Mouse (Mus musculus) small intestine, adult 2 months (tissue): ENCODE results near the gene Bpifa5. TPM values are rescaled to one million over a fixed set of nuclear protein-coding genes. Genes with fewer than 3 reads are reported as not detected.

Source experiments
- H3K27ac ChIP-seq: fragments of 200-500 bp; 2 replicates; pipeline ENCODE4 v1.5.1; 2012; ENCODE audit warnings: low read depth, low read length, control low read depth, inconsistent platforms; ENCODE audit not compliant: insufficient read depth
- H3K27me3 ChIP-seq: fragments of 200-500 bp; 2 replicates; pipeline ENCODE4 v1.6.1; 2012; ENCODE audit warnings: mild to moderate bottlenecking, moderate library complexity, low read length, inconsistent platforms; ENCODE audit not compliant: control insufficient read depth, insufficient read depth
- H3K36me3 ChIP-seq: fragments of 200-500 bp; 2 replicates; pipeline ENCODE4 v1.6.1; 2012; ENCODE audit warnings: mild to moderate bottlenecking, low read length, control low read depth, inconsistent platforms; ENCODE audit not compliant: control insufficient read depth, insufficient read depth
- H3K4me1 ChIP-seq: fragments of 200-500 bp; 2 replicates; pipeline ENCODE4 v1.6.1; 2012; ENCODE audit warnings: low read length, inconsistent platforms, mixed read lengths; ENCODE audit not compliant: control insufficient read depth, insufficient read depth, insufficient read length
- H3K4me3 ChIP-seq: fragments of 200-500 bp; 2 replicates; pipeline ENCODE4 v1.5.1; 2012; ENCODE audit warnings: low read depth, mild to moderate bottlenecking, control low read depth, inconsistent platforms, low read length, moderate library complexity
- CTCF ChIP-seq: fragments of 200-500 bp; IDR thresholded peaks from 2 replicates; pipeline ENCODE4 v1.5.1; 2012; ENCODE audit warnings: low read depth, mild to moderate bottlenecking, control low read depth, inconsistent platforms, low read length, moderate library complexity, mixed read lengths; ENCODE audit not compliant: insufficient replicate concordance, insufficient read length; ENCODE audit errors: extremely low read depth
- POLR2A ChIP-seq: fragments of 200-500 bp; IDR thresholded peaks from 2 replicates; pipeline ENCODE4 v1.6.1; 2012; ENCODE audit warnings: low read depth, mild to moderate bottlenecking, control low read depth, inconsistent platforms, low read length, moderate library complexity
- WGBS: fragments of 180-500 bp; shearing (Covaris S2); methylation state at CpG from one replicate; pipeline ENCODE4 v1.1.7; 2018; 5-methylcytosine and 5-hydroxymethylcytosine counted together
- polyA plus RNA-seq: library from polyadenylated mRNA; depleted of rRNA; stranded (reverse); fragments of >200 nt; gene quantifications from 2 replicates; pipeline ENCODE4 v1.2.3, GENCODE M21; 2012; rRNA removed

Gene Bpifa5
- polyA plus RNA-seq, 1 experiment: not detected

DNA sequence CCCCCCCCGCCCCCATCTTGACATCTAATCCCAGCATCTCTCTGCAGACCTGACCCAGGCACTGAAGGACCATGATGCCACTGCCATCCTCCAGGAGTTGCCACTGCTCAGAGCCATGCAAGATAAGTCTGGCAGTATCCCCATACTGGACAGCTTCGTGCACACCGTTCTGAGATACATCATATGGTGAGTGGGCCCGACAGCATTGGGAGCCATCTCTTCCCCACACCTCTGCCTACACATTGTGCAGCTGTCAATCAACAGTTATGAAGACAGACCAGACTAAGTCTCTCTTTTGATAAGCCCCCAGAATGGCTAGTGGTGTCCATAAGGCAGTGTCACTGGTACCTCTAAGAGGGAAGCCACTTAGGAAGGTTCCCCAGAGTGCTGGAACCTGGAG, 42.2 kb downstream of the Bpifa5 start:
- 86% methylated on average over 4 of the region's 4 CpGs for WGBS
- H3K27me3 ChIP-seq: no peaks in the 10 kb centered on the region
- no peak for TF ChIP-seq CTCF
- TF ChIP-seq POLR2A: no peak

GRCm38 (mm10) chr2:154206908-154207307, 44.5 kb downstream of the Bpifa5 start:
- H3K4me1 ChIP-seq: no peaks in the 10 kb centered on the region
- H3K4me3 ChIP-seq: no peak overlapping the region
- H3K27ac ChIP-seq: no peak overlapping the region
- no peaks in the 10 kb centered on the region for H3K36me3 ChIP-seq
- 55% methylated on average over 7 of the region's 7 CpGs for WGBS
- TF ChIP-seq POLR2A (no peak), CTCF (peak; percentile 54; the same call in 1 of the 2 replicates)
- no peaks in the 10 kb centered on the region for H3K27me3 ChIP-seq

More for the DNA sequence above, 42.2 kb downstream of the Bpifa5 start:
- no peak overlapping the region for H3K27ac ChIP-seq
- no peak overlapping the region for H3K4me3 ChIP-seq
- H3K36me3 ChIP-seq: no peaks in the 10 kb centered on the region
- H3K4me1 ChIP-seq: no peaks in the 10 kb centered on the region

DNA sequence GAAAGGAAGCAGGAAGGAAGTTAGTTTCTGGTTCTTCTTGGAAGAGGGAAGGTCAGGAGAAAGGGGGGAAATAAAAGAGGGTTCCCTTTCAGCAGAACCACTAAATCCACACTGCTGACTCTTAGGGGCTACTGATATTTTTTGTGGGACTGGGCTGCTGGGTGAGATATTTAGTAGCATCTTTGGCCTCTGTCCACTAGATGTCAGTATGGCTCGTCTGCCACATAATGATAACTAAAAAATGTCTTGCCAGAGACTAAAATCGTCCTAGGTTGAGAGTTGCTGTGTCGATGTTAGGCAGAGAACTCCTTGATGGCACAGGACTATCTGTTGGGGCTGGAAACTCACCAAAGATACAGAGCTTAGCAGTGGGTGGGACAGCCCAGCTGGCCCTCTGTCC, 46.7 kb downstream of the Bpifa5 start:
- TF ChIP-seq CTCF (no peak), POLR2A (no peak)
- 2% methylated on average over 3 of the region's 3 CpGs for WGBS
- Histone ChIP-seq H3K4me1 (no peaks in the 10 kb centered on the region), H3K27me3 (no peaks in the 10 kb centered on the region), H3K27ac (no peak overlapping the region), H3K4me3 (no peak overlapping the region), H3K36me3 (no peaks in the 10 kb centered on the region)

DNA sequence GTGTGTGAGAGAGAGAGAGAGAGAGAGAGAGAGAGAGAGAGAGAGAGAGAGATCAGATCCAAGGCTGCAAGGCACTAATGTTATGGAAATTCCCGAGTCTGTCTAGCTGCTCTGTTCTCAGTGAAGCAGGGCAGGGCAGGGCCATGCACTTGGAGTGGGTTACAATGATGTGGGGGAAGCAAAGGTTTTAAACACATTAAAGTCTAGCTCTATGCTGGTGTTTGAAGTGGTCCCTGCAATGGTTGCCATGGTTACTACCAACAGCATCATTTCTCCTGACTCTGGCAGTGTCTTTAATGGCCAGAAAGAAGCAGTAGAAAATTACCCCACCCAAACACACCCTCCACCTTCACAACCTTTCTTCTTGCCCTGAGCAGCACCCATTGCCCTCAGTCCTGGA, 48.7 kb downstream of the Bpifa5 start:
- TF ChIP-seq POLR2A (no peak), CTCF (no peak)
- Histone ChIP-seq H3K4me3 (no peak overlapping the region), H3K4me1 (no peaks in the 10 kb centered on the region), H3K36me3 (no peaks in the 10 kb centered on the region), H3K27ac (no peak overlapping the region), H3K27me3 (no peaks in the 10 kb centered on the region)
- WGBS: 52% methylated on average over 1 of the region's 1 CpGs

DNA sequence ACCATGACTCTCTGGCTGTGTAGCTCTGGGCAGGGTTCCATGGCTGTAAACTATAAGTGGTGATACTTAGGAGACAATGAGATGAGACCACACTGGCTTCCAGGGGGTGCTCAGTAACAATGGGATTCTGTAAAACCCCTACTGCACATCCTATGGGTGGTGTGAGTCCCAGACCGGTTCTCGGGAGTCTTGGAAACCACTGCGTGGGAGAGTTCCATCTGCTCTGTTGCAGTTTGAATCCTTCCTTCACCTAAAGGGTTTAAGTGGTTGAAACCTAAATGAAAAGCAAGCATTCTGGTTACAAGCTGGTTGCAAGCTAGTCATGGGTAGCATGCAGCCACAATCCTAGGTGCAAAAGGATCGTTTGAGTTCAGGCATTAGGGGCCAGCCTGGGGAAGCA, 49.5 kb downstream of the Bpifa5 start:
- TF ChIP-seq CTCF (no peak), POLR2A (no peak)
- Histone ChIP-seq H3K27me3 (no peaks in the 10 kb centered on the region), H3K27ac (no peak overlapping the region), H3K4me1 (no peaks in the 10 kb centered on the region), H3K36me3 (no peaks in the 10 kb centered on the region), H3K4me3 (no peak overlapping the region)
- WGBS: 87% methylated on average over 4 of the region's 4 CpGs

- H3K4me1 ChIP-seq: no peaks in the 10 kb centered on the region
These were observed 52.8 kb downstream of the Bpifa5 start for GRCm38 (mm10) chr2:154215191-154215590.

More at GRCm38 (mm10) chr2:154215191-154215590, 52.8 kb downstream of the Bpifa5 start:
- H3K27me3 ChIP-seq: no peaks in the 10 kb centered on the region
- H3K27ac ChIP-seq: no peak overlapping the region
- no peaks in the 10 kb centered on the region for H3K36me3 ChIP-seq
- WGBS: 9% methylated on average over 5 of the region's 5 CpGs
- H3K4me3 ChIP-seq: no peak overlapping the region
- TF ChIP-seq CTCF (peak; percentile 85; the same call in 1 of the 2 replicates), POLR2A (no peak)

Other genes with a start within 250 kb of the Bpifa5 start
- gene Bpifb3, start 244.4 kb upstream of the Bpifa5 start, polyA plus RNA-seq: not detected in 2 replicates
- gene Bpifb4, start 224.4 kb upstream of the Bpifa5 start, polyA plus RNA-seq: 0.13 TPM in 1 of 2 replicates, not detected in the other
- gene Bpifa6, start 187.7 kb upstream of the Bpifa5 start, polyA plus RNA-seq: not detected in 2 replicates
- gene Bpifa2, start 154.3 kb upstream of the Bpifa5 start, polyA plus RNA-seq: not detected in 2 replicates
- gene Bpifa3, start 32.3 kb upstream of the Bpifa5 start, polyA plus RNA-seq: not detected in 2 replicates
- gene Bpifa1, start 19.7 kb upstream of the Bpifa5 start, polyA plus RNA-seq: not detected in 2 replicates
- gene Bpifb1, start 28.2 kb downstream of the Bpifa5 start, polyA plus RNA-seq: 2.7 TPM in 1 of 2 replicates, not detected in the other
- 0.09 TPM in 1 of 2 replicates, not detected in the other for gene Bpifb5, start 61.1 kb downstream of the Bpifa5 start, polyA plus RNA-seq
- gene Bpifb9a, start 95.2 kb downstream of the Bpifa5 start, polyA plus RNA-seq: not detected in 2 replicates
- not detected in 2 replicates for gene Bpifb9b, start 144.6 kb downstream of the Bpifa5 start, polyA plus RNA-seq
- 3.2 and 5.4 TPM in 2 replicates for gene Cdk5rap1, start 210.4 kb downstream of the Bpifa5 start, polyA plus RNA-seq
- gene Snta1, start 245.5 kb downstream of the Bpifa5 start, polyA plus RNA-seq: 12.0 and 27.5 TPM in 2 replicates